Mouse (Mus musculus) testis, postnatal 10 days (tissue): Measurements from ENCODE around the gene Ccng1.

Source experiments
- DNase-seq: peaks from one replicate; pipeline ENCODE4 v3.0.0; 2021; ENCODE audit warnings: low spot score

Gene Ccng1

GRCm38 (mm10) chr11:40755109-40755627, at the start of gene Ccng1:
Gene Ccng1 (minus strand): TSS chr11:40755311.
- peak; percentile 89 for DNase-seq

GRCm38 (mm10) chr11:40790307-40790706, 35.2 kb upstream of the Ccng1 start:
- no peak for DNase-seq

DNA sequence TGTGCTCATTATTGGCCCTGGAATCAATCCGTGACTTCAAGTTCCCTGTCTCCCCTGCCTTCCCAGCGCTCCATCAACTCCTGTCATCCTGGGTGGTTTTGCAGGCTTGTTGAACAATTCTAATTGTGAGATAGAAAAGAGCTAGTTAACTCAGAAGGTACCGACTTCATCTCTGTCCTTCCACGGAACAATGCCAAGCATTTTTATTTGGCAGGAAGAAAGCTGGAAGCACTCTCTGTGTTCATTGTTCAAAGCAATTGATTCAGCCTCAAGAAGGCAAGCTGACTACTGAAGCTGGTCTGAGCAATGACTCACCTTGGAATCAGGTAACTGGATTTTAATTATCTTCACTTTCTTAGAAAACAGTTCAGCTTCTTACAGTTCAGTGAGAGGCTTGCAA, 34.6 kb upstream of the Ccng1 start:
- no peak for DNase-seq

DNA sequence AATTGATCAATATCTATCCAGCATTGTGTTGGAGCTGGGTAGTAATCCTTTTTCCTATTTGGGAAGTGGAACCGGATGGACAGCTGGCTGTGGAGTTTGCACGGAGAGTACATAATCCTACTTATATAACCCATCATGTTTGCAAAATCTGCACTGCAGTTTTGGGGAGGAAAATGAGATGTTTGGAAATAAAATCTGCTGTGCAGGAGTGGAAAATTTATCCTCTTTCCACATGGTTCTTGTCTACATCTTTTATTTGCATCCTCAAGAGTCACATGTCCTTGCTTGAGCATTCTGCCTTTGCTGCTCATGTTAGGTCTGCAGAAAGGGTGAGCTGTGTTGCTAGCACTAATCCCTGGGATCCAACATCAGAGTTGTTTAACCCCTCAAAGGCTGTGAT, 31.8 kb upstream of the Ccng1 start:
- DNase-seq, result no peak

DNA sequence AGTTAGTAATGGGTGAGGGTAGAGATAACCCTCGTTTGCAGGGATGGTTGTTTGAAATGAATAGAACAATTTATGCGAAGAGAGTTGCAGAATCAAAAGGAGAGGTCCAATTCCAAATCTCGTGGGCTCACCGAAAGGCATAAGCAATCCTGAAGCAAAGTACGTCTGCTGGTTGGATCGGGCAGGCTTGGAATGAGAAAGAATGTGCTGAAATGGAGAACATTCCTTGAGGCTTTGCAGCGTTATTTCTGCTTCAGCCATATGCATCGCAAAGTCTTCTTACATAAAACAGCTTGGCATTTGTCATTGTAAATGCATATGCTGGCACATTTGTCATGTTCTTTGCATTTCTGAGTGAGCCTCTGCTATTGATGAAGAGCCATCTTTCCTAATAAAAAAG, 29.2 kb upstream of the Ccng1 start:
- DNase-seq, result no peak

DNA sequence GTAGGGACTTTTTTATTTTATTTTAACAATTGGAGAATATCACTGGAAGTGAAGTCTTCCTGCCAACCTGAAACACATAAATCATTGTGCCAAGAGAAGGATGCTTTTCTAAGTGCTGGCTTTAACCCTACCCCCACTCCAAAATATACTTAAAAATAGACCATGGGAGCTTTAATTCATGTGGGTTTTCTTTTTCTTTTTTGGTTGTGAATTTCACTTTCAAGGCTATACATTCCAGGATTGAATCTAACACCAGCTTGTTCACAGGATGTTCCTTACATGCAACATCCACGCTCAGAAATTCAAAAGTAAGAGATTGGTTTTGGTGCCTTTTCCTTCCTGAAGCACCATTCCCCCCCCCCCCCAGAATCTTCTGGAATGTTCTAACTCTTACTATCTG, 28.2 kb upstream of the Ccng1 start:
- no peak for DNase-seq

DNA sequence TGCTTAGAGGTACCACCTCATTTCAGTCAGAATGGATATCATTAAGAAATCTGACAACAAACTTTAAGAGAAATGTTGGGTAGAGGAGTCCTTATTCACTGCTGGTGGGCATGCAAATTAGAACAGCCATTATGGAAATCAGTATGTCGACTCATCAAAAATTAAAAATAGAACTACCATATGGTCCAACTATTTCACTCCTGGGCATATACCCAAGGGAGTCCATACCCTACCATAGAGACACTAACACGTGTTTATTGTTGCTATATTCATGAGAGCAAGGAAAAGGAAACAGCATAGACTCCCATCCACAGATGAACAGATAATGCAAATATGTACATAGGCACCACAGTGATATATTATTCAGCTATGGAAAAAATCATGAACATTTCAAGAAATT, 26.7 kb upstream of the Ccng1 start:
- no peak for DNase-seq

DNA sequence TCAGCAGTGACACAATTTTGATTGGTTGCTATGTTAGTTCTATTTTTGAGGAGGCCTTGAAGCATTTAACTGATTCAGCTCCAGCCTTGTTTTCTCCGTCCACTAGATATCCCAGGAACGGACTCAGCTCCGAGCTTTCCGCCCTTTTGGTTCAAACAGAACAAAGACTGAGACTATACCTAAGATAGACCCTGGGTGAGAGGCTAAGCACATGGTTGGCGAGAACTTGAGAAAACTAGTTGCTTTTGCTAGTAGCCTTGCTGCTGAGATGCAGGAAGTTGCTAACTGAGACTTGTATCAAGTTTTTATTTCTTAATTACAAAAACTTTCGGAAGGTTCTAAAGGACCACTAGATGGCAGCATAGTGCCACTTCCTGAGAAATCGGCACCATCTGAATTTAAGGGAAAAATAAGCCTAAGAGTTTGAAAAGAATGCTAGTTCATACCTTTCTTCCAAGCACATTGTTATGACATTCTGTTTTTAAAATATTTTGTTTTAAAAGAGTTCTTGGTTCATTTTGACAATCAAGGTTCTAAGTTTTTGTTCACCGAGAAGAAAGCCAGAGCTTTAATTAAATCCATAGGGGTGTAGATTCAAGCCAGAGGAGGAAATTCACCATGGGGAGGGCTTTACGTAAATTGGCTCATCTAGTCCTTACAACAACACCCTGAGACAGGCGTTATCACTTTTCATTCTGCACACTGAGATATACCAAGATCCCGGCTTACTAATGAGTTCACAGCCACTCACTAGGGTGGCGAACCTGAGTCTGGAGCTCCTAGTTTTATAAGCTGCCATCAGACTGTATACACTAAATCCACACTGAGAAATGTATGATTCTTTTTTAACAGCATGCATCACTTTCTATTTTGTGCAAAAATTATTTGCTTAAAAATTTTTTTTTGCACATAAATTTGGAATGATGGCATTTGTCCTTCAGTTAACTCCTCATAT, 20.5 kb upstream of the Ccng1 start:
- no peak for DNase-seq

- DNase-seq, result no peak
Observed at GRCm38 (mm10) chr11:40764690-40765089, 9.6 kb upstream of the Ccng1 start.

DNA sequence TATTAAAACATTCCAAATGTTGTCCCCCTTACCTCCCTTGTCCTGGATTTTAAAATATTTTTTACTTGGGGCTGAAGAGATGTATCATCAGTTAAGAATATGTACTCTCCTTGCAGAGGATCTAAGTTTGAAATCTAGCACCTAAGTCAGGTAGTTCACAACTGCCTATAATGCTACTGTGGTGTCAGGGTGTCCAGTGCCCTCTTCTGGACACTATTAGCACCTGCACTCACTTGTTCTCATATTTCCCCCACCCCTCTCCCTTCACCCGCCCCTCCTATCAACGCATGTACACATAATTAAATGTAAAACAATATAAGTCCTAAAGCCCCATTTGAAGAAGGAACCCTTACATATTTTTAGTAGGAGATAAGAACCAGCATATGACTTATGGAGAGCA, 8.3 kb upstream of the Ccng1 start:
- DNase-seq, result no peak

- DNase-seq, result no peak
Observed at GRCm38 (mm10) chr11:40759896-40760295, 4.8 kb upstream of the Ccng1 start.

- no peak for DNase-seq
Observed at GRCm38 (mm10) chr11:40755968-40756367, 857 bp upstream of the Ccng1 start.

GRCm38 (mm10) chr11:40754664-40755107, 425 bp downstream of the Ccng1 start:
- DNase-seq, result no peak

GRCm38 (mm10) chr11:40753836-40754235, 1.3 kb downstream of the Ccng1 start:
- DNase-seq, result no peak

DNA sequence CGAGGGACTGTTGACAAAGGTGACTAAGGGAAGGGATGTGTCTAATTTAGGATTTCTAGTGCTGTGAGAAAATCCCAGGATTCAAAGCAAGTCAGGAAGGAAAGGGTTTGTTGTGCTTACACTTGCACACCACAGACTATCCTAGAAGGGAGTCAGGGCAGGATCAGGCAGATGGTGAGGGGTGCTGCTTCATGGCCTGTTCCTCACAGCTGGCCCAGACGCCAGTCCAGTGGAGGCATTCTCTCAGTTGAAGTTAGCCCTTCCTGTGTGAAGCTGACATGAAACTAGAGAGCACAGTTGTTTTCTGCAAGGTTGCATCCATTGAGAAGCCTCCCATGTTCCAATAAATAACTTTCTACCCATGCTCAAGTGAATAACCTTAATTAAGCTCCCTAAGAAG, 7.4 kb downstream of the Ccng1 start:
- DNase-seq, result no peak

DNA sequence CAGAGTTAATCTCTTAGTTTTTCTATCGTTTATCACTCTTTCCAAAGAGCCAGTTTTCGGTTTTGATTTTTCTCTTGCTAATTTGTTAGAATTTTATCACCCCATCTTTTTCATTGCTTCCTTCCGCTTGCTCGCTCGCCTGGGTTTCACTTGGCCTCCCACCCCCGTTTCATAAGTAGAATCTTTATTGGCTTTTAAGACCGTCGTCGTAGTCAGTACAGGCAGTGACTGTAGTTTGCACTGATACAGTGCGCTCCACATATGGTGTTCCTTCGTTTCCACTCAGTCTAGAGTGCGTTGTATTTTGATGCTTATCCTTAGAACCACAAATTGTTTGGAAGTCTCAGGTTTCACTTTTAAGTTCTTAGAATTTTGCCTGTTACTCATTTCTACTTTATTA, 8.8 kb downstream of the Ccng1 start:
- DNase-seq, result no peak

GRCm38 (mm10) chr11:40744348-40744747, 10.8 kb downstream of the Ccng1 start:
- no peak for DNase-seq

GRCm38 (mm10) chr11:40741605-40742262, 13.4 kb downstream of the Ccng1 start:
- DNase-seq, result no peak

GRCm38 (mm10) chr11:40737369-40737768, 17.7 kb downstream of the Ccng1 start:
- DNase-seq, result no peak

GRCm38 (mm10) chr11:40734251-40734752, 20.8 kb downstream of the Ccng1 start:
- no peak for DNase-seq

DNA sequence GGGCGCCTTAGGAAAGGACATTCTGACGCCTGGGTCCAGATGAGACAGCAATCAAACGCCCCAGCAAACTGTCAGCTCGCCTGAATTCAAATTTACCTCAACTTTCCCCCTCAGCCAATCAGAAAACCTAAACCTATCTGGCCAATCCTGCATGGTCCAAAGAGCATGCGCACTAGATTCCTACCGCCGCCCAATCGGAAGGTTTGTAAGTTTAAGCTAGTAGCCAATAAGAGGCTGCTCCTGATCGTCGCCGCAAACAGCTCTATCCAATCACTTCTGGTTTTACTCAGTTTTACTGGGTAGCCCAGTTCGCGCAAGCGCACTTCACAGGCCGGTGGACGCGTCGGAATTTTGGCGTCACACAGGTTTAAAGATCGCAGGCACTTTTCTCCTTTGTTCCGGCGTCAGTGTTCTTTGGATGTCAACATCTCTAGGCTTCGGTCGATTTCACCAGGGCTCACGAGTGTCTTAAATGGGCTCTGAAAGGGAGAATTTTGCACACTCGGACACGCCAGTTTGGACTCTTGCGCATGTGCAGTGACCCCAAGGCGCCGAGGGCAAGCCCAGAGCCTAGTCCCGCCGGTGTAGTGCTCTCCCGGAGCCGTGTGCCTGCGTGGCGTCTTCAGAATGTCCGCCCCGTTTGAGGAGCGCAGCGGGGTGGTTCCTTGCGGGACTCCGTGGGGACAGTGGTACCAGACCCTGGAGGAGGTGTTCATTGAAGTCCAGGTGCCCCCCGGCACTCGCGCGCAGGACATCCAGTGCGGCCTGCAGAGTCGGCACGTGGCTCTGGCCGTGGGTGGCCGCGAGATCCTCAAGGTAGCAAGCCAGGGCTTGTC, 21.6 kb downstream of the Ccng1 start, which contains the start of the genes Hmmr and Nudcd2:
Gene Hmmr, minus strand, starts transcription at position 84 of the 836 bp plus-strand sequence.
Gene Nudcd2, plus strand, starts transcription at position 329 of the 836 bp plus-strand sequence.
- DNase-seq, result peak; percentile 91

DNA sequence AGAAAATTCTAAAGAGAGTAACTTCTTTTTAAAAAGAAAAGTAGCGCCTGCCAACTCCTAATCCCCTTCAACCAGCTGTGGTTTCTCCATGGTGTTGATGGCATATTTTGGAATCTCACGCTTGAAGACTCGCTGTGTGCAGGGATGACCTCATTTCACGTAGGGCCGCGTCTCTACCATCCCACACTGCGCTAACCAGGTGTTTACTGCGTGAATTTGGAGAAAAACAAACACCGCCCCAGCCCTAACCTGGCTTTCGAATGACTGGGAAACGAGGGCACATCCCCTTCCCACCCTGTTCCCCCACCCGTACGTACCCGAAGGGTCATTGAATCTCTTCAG, 22.1 kb downstream of the Ccng1 start:
- DNase-seq, result no peak
